22 mouse cellular contexts compared by ENCODE assay signal in the genomic region with DNA sequence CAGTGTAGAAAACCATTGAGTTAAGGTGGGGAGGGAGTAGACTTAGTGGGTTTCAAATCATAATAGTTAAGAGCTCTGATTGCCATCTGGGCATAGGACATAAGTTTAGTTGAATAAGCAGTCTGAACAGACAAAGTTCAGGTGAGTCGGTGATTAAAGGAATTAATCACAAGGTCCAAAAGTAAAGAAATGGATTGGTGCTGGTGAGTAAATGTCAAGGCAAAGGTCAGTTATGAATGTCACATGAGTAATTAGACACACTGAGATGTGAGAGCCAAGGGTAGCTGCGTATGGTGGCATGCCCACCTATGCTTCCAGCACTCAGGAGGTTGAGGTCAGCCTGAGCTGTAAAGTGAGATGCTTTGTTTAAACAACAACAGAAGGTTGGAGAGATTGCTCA. TPM values are rescaled to one million over a fixed set of nuclear protein-coding genes. Genes with fewer than 3 reads are reported as not detected.
DNase-seq lines count a peak whose midpoint lies in the region; ATAC-seq and TF ChIP-seq lines count a peak whose summit lies in the region.
"Had no signal": no experiment of that assay in that cellular context is flagged by ENCODE, and none has a peak within 500 bp of the region (broad histone marks: within the 10 kb centered on the region; RNA-seq: fewer than 3 reads in every experiment).

No protein-coding gene starts in this region.

- peak; percentile 50 for DNase-seq in kidney, adult 2 months
- no peak for DNase-seq in kidney, postnatal 10 days
- DNase-seq in kidney, postnatal 36 days, result peak; percentile 9 to 16
- no peak for DNase-seq in kidney, adult 18-20 months
- DNase-seq: adrenal gland, postnatal 10 days; cerebellum, adult 11-12 months; cerebellum, adult 9-10 months; cerebellum, postnatal 25 days; gastrocnemius, postnatal 25 days; heart, postnatal 36 days had no signal

- peaks cover 5% of the 10 kb centered on the region for H3K36me3 ChIP-seq in kidney, adult 2 months (ENCODE audit: control insufficient read depth, insufficient read depth, low read length)
- H3K36me3 ChIP-seq in intestine, postnatal 0 days (ENCODE audit: control insufficient read depth, insufficient read depth), result peaks cover 8% of the 10 kb centered on the region
- H3K36me3 ChIP-seq in neural tube, embryonic 15.5 days, result peaks cover 8% of the 10 kb centered on the region

- H3K9ac ChIP-seq in intestine, postnatal 0 days (ENCODE audit: low read depth, low read length), result no peak overlapping the region
- no peak overlapping the region for H3K9ac ChIP-seq in neural tube, embryonic 15.5 days (replicated peaks)
- H3K9ac ChIP-seq: embryonic facial prominence, embryonic 12.5 days; heart, embryonic 13.5 days; hindbrain, embryonic 15.5 days had no signal

- H3K9me3 ChIP-seq in intestine, postnatal 0 days (ENCODE audit: control insufficient read depth), result no peaks in the 10 kb centered on the region
- H3K9me3 ChIP-seq in neural tube, embryonic 15.5 days (replicated peaks), result no peaks in the 10 kb centered on the region
- H3K9me3 ChIP-seq: embryonic facial prominence, embryonic 12.5 days; G1E; heart, embryonic 13.5 days; hindbrain, embryonic 15.5 days had no signal

- 47% methylated on average over 2 of the region's 2 CpGs for WGBS in kidney, adult 2 months
- 37% methylated on average over 2 of the region's 2 CpGs for WGBS in intestine, postnatal 0 days
- 93% methylated on average over 2 of the region's 2 CpGs for WGBS in neural tube, embryonic 15.5 days

- H3K27me3 ChIP-seq in kidney, adult 2 months (replicated peaks; ENCODE audit: control insufficient read depth, insufficient read depth, low read length), result no peaks in the 10 kb centered on the region
- no peaks in the 10 kb centered on the region for H3K27me3 ChIP-seq in intestine, postnatal 0 days (replicated peaks; ENCODE audit: control insufficient read depth, insufficient read depth, low read length)
- H3K27me3 ChIP-seq in neural tube, embryonic 15.5 days (replicated peaks), result no peaks in the 10 kb centered on the region
- H3K27me3 ChIP-seq: embryonic facial prominence, embryonic 12.5 days; heart, embryonic 13.5 days; hindbrain, embryonic 15.5 days had no signal

- no peak overlapping the region for H3K4me3 ChIP-seq in kidney, adult 2 months (ENCODE audit: insufficient read depth, low read depth, low read length)
- no peak overlapping the region for H3K4me3 ChIP-seq in intestine, postnatal 0 days (ENCODE audit: low read depth, low read length)
- H3K4me3 ChIP-seq in neural tube, embryonic 15.5 days (replicated peaks), result no peak overlapping the region
- H3K4me3 ChIP-seq: embryonic facial prominence, embryonic 12.5 days; heart, embryonic 13.5 days; hindbrain, embryonic 15.5 days had no signal

- no peak overlapping the region for H3K4me2 ChIP-seq in intestine, postnatal 0 days (replicated peaks; ENCODE audit: low read depth)
- H3K4me2 ChIP-seq in neural tube, embryonic 15.5 days, result no peak overlapping the region
- H3K4me2 ChIP-seq: embryonic facial prominence, embryonic 12.5 days; heart, embryonic 13.5 days; hindbrain, embryonic 15.5 days had no signal

- no peak for TF ChIP-seq CTCF in kidney, adult 2 months (conservative IDR thresholded peaks at IDR 0.05; ENCODE audit: insufficient read depth, insufficient read length, low read depth, low read length)
- no peak for TF ChIP-seq CTCF in intestine, postnatal 0 days (IDR thresholded peaks at IDR 0.05; ENCODE audit: low read depth)

- H3K27ac ChIP-seq in kidney, adult 2 months (ENCODE audit: insufficient read depth, low read depth, low read length), result peak overlapping the region; percentile 67
- H3K27ac ChIP-seq in intestine, postnatal 0 days (ENCODE audit: low read depth, low read length), result peak overlapping the region; percentile 67
- no peak overlapping the region for H3K27ac ChIP-seq in neural tube, embryonic 15.5 days (replicated peaks)
- H3K27ac ChIP-seq: embryonic facial prominence, embryonic 12.5 days; heart, embryonic 13.5 days; hindbrain, embryonic 15.5 days had no signal

- no peak for TF ChIP-seq POLR2A in kidney, adult 2 months (IDR thresholded peaks at IDR 0.05; ENCODE audit: low read depth, low read length)

- peak; percentile 82 for ATAC-seq in intestine, postnatal 0 days
- no peak for ATAC-seq in neural tube, embryonic 15.5 days (ENCODE audit: low FRiP score)
- no peak for ATAC-seq in CD4-positive, CD25-positive, alpha-beta regulatory T cell, adult 4 months
- ATAC-seq: forebrain, embryonic 16.5 days had no signal

- peaks cover 4% of the 10 kb centered on the region for H3K4me1 ChIP-seq in kidney, adult 2 months (ENCODE audit: control insufficient read depth, insufficient read depth, low read length)
- no peaks in the 10 kb centered on the region for H3K4me1 ChIP-seq in intestine, postnatal 0 days (replicated peaks; ENCODE audit: control insufficient read depth, insufficient read depth, low read length)
- no peaks in the 10 kb centered on the region for H3K4me1 ChIP-seq in neural tube, embryonic 15.5 days
- H3K4me1 ChIP-seq: embryonic facial prominence, embryonic 12.5 days had no signal

RNA-seq across cellular contexts. Expression of gene Guca2a, which starts 48.1 kb away (rescaled TPM):
- polyA plus RNA-seq in kidney, adult 2 months (2012; rRNA removed), result 13.1 and 14.8 TPM in 2 replicates
- polyA plus RNA-seq in intestine, postnatal 0 days (2015; fragmentation: Nextera tagmentation; extraction: Ambion mirVana), result 1,981 and 2,155 TPM in 2 replicates
- polyA plus RNA-seq in neural tube, embryonic 15.5 days (2015; fragmentation: Nextera tagmentation; extraction: Ambion mirVana), result 14.7 TPM in 1 of 2 replicates, not detected in the other
- polyA plus RNA-seq in CD4-positive, CD25-positive, alpha-beta regulatory T cell, adult 4 months (2017; shearing (Covaris generic)), result not detected
- polyA plus RNA-seq: cortical plate, adult 2 months; embryonic facial prominence, embryonic 12.5 days; forebrain, embryonic 11.5 days; forebrain, embryonic 16.5 days; frontal cortex, adult 2 months; G1E; heart, embryonic 13.5 days; hindbrain, embryonic 11.5 days; hindbrain, embryonic 15.5 days had no signal

RNA-seq across cellular contexts. Expression of gene Frg2f1, which starts 50.1 kb away (rescaled TPM):
- polyA plus RNA-seq in kidney, adult 2 months (2012; rRNA removed), result 7.6 and 12.0 TPM in 2 replicates
- polyA plus RNA-seq in intestine, postnatal 0 days (2015; fragmentation: Nextera tagmentation; extraction: Ambion mirVana), result 4.8 and 5.9 TPM in 2 replicates
- polyA plus RNA-seq in neural tube, embryonic 15.5 days (2015; fragmentation: Nextera tagmentation; extraction: Ambion mirVana), result 9.6 and 12.1 TPM in 2 replicates
- 1 to 10 TPM; 2.3 to 5.2 TPM for polyA plus RNA-seq in CD4-positive, CD25-positive, alpha-beta regulatory T cell, adult 4 months (2017; shearing (Covaris generic))

RNA-seq across cellular contexts. Expression of gene Foxj3, which starts 52.6 kb away (rescaled TPM):
- 16.5 and 19.1 TPM in 2 replicates for polyA plus RNA-seq in kidney, adult 2 months (2012; rRNA removed)
- polyA plus RNA-seq in intestine, postnatal 0 days (2015; fragmentation: Nextera tagmentation; extraction: Ambion mirVana), result 11.8 and 13.9 TPM in 2 replicates
- polyA plus RNA-seq in neural tube, embryonic 15.5 days (2015; fragmentation: Nextera tagmentation; extraction: Ambion mirVana), result 25.4 and 27.4 TPM in 2 replicates
- 10 to 100 TPM; 12.5 to 12.6 TPM for polyA plus RNA-seq in CD4-positive, CD25-positive, alpha-beta regulatory T cell, adult 4 months (2017; shearing (Covaris generic))

Comparison
In these comparisons a context has a peak if more than half of its experiments do, and no peak if none do; other contexts are left out.
1. DNase-seq: peak in kidney, adult 2 months (single experiment) and kidney, postnatal 36 days (2 of 2); none in kidney, postnatal 10 days (single experiment) and kidney, adult 18-20 months (single experiment).
2. RNA of gene Guca2a, which starts 48.1 kb away (polyA plus RNA-seq): 1,981 to 2,155 TPM in intestine, postnatal 0 days; 13.1 to 14.8 TPM in kidney, adult 2 months, 14.7 TPM in neural tube, embryonic 15.5 days and not detected in CD4-positive, CD25-positive, alpha-beta regulatory T cell, adult 4 months; every median in the first group is over 100 times any median in the second.